Mouse (Mus musculus) left cerebral cortex, postnatal 25 days (tissue): ENCODE measurements at regions not wholly inside any gene's neighbourhood (a gene's known extent, or its start where the extent isn't known, plus 50 kb on each side); places are given as distances from the start of the nearest gene placed in this dataset.

Source experiments
- DNase-seq, 2 experiments: peaks; one replicate each; pipeline ENCODE4 v3.0.0; 2022; ENCODE audit warnings: low spot score in 2 of 2, mixed read lengths in 1 of 2
- intact Hi-C: fragments of 180-260 bp; cut with DNase I; formaldehyde crosslinking; loops from one replicate; pipeline ENCODE4 v1.15.1; 2025

DNA sequence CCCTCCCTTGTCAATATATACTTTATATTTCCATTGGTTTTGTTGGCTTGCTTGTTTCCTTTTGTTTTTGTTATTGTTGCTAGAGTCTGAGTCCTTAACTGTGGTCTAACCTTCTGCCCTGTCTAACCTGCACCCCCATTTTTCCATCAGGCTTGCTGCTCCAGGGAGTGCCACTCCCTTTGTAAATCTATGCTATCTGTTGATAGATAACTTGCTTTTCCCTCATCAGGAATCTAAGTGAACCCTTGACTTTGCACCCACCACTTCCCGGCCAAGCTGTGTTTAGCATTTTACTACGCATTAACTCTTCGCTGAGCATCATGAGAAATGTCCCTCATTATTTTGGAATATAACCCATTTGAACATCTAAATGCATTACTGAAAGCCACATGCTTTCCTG lies 193.8 kb upstream of the Mctp2 start:
- DNase-seq, result no peak
- intact Hi-C loops, result no loop called here

DNA sequence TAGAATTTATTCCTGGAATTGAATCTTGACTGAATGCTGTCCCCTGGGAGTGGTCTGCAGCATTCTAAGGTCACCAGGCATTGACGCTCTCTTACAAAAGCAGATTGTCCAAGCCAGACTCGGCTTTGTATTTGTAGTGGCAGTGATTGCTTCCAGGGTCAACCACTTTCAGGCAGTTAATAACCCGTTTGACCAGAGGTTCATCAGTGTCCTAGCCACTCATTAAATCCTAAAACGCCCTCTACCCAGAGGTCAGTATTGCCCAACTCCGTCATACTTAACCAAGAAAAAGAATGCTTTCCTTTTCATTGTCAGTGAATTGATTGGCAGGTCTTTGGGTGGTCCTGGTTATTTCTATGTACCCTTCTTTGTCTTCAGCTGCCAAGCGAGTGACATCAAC lies 194.6 kb upstream of the Mctp2 start:
- intact Hi-C loops, result no loop called here
- no peak for DNase-seq

DNA sequence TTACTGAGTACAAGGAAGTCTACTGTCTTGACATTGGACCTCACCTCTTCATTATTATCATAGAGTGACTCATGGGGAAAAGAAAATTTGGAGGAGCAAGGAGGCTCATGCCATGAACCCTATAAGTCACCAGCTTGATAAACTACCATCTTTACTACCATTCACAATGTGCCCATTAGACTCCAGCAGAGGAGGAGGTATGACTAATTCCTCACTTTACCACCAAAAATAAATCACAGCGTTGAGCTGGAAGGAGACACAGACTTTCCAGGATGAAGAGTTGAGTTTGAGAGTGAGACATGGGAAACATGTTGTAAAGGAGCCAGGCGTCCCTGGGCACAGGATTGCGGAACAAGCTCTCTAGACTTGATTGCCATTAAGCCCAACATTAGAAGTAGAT lies 195.0 kb upstream of the Mctp2 start:
- intact Hi-C loops, result no loop called here
- peak in 1 of 2 experiments; percentile 41 for DNase-seq

DNA sequence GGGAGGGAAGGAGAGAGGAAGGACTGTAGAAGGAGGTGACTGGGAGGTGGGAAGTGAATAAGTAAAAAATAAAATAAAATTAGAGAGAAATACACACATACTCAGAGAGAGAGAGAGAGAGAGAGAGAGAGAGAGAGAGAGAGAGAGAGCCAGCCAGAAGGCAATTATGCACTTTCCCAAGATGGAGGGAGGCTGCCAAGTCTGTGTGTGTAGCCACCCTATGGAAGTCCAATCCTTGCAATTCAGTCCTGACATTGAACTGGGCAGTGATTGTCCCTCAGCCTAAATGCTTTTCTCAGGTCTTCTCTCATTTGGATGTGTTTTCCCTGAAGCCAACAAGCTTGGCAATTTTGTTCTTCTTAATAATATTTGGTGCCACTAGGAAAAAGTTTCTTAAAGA lies 197.3 kb upstream of the Mctp2 start:
- intact Hi-C loops, result no loop called here
- DNase-seq, result no peak

DNA sequence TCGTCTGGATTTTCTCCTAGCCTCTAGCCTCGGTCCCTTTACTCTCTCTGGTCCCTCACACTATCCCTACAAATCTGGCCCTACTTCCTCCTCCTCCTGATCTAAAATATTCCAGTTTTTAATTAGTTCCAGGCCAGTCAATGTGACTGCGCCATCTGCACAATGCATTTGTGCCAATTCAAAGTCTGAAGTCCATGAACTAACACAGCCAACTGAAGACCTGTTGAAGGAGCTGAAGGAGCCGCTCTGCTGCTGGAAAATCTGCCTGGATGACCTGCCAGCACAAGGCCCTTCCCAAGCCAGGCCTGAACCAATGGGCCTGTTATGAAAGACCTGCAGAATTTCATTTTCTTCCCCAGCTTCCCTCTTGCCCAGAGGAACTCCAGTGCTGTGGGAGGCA lies 197.9 kb upstream of the Mctp2 start:
- no peak for DNase-seq
- intact Hi-C loops, result no loop called here

DNA sequence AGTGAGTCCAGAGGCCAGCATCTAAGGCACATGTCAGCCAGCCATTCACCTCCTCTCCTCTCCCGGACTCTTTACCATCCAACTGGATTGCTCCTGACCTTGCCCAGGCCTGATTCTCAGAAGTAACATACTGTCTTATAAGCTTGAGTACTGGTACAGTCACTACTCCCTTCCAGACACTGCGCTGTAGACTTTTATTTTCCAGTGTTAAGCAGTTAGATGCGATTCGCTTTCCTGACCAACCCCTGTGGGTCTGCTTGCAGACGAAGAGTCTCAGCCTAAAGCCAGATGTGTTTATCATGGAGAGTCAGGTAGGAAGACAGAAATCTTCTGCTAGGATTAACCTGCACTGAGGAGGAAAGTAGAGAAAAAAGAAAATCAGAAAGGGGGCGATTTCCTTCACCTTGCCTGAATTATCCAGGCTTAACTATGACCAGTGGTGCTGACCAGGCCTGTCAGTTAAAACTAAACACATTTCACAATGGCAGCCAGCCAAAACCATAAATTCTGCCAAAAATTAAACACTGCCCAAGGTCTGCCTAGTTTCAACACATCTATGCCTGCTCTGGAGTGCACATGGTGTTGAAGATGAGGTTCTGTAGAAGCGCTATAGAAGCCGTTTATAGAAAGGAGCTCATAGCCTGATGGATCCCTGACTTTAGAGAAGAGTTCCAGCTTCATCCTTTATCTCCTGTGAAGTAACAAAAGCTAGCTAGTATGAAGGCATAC lies 199.5 kb upstream of the Mctp2 start:
- no peak for DNase-seq
- intact Hi-C loops, result no loop called here

DNA sequence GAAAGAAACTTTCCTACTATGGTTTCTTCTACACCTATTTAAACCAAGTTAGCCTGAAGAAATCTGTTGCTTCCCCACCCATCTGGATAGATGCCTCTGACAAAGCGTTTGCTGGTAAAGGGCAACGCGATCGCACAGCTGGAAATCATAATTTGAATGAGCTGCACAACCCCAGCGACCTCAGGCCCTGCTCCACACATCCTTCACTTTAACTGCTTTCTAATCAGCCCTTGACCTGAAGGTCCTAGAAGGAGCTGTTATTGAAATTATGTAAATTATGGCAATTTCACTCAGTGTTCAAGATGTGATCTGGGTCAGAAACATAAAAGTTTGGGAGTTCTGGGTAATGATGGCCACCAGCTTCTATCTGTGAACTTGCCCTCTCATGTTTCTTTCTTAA lies 201.5 kb upstream of the Mctp2 start:
- DNase-seq, result no peak
- intact Hi-C loops, result no loop called here

DNA sequence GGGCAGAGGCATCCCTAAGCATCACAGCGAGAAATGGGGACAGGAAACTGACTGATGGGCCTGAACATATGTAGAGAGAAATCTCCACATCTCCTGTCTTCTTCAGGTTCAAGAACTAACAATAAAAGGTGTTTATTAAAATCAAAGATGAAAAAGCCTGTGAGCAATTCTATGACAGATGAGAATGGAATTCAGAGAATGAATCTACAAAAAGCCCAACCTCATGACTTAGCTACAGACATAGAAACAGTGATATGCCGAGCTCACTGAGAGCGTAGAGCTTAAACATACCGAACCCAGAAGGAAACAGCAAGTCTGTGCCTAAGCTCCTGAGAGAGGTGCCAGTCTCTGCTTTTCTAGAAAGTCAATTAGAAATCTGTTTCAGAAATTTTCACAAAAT lies 203.7 kb upstream of the Mctp2 start:
- no peak for DNase-seq
- intact Hi-C loops, result no loop called here

DNA sequence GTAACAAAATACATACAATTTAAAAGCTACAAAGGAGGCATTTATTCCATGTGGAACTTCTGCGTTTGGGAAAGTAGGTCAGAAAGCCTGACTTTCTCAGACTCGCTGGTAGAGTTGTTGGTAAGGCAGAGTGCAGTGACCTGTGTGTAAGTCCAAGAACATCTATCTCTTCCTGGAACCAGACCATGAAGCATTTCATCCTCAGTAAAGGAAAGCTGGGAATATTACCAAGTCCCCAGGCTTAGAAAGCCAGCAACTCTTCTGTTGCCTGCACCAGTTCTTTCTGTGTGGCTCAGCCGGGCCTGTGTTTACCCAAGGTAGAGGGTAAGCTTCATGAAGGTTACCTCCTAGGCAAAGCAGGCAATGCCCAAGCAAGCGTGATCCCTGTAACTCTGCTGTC lies 207.0 kb upstream of the Mctp2 start:
- DNase-seq, result no peak
- intact Hi-C loops, result no loop called here

DNA sequence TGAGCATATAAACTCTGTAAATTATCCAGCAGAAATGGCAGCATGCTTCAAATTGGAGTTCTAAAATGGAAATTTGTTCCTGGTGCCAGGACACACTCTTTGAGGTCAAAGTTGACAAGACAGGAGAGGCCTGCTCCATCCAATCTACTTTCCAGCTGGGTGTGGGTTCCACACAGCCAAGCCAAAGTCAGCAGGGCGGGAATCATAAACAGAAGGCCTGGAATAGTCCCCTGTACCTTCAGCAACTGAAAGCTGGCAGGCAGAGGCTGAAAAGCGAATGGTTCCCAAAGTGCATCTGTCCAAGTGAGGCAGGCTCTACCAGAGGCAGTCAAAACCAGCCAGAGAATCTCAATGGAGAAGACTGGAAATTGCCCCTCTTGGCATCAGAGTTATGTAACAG lies 208.4 kb upstream of the Mctp2 start:
- no peak for DNase-seq
- intact Hi-C loops, result no loop called here

DNA sequence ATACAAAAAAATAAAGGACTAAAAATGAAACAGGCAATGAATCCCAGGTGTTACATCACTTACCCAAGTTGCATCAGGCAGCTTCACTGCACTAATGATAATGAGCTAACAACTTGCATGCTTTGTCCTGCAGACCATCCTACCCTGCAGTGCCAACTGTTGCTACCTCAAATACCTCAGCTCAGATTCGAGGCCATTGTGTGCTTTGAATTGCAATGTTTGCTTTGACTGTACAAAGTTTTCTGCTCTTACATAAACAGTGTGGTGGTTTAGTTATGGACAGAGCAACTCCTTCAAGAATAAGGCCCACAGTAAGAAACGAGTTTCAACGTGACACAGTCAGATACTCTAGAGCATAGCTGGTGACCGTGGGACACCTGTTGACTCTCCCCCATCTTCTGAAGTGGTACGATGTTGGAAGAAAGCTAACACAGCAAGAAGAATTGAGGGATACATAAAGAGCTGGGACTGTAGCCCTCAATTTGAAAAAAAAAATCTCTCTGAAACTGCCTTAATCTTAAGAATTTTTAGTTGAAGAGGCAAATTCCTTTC lies 212.1 kb upstream of the Mctp2 start:
- intact Hi-C loops, result no loop called here
- DNase-seq, result no peak

DNA sequence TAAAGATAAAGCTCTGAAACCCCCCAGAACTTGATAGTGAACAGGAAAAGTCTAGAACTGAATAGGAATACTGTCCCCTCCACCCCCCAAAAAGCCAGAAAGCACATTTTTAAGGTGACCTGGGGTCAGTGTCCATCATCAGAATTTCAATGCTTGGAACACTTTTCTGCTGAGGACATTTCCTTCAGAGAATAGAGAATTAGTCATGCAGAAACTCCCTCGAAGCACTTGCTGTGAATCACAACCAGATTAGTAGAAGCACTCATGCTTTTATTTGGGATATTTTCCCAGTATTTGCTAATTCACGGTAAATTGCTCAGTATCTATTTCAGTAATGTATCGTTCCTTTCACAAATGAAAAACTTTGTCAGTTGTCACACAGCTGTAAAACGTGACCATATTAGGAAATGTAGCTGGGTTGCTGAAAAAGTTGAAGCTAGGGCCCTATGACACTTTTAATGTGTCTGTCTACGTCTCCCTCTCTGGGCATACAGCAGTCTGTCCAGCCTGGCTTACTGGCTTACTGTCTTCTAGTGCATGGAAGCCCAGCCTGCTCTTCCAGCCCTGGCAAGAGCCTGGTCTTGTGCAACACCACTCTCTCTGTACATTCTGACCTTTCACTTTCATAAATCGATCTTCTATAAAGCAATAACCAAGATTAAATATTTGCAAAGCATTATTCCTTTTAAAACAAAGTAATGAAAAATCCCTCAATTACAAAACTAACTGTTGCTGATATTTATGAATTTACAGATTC lies 213.1 kb upstream of the Mctp2 start:
- no peak for DNase-seq
- intact Hi-C loops, result no loop called here

DNA sequence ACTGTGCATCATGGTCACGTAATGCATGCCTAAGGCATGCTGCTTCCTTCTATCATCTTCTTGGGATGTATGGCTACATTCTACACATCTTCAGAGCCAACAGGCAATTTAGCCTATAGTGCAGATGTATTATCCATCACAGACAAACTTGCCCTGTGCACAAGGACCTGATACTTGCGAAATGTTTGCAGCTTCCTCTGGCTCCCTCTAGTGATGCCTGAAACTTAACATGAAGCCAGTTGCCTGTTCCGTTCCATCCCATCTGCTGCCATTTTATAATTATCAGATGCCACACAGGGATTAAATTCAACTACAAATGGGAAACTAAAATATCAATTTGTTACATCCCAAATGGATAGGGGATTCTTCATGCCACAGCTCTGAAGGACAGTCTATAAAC lies 222.5 kb upstream of the Mctp2 start:
- no peak for DNase-seq
- intact Hi-C loops, result no loop called here

DNA sequence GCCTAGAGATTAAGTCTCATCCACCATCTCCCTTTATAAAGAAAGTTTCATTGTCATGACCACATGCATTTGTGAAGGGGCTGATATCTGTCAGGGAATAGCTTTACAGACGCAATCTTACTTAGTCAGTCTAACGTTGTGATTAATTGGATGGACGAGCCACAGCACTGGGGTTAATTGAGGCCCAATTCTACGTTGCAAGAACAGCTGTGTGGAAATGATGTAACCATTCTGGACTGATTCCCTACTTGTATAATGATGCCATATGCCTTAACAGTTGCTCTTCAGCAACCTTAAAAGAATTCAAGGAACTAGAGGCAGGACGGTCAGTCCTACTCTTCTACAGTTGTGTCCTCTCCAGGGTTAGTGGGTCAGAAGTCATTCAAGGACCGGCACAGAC lies 231.9 kb upstream of the Mctp2 start:
- DNase-seq, result no peak
- intact Hi-C loops, result no loop called here

DNA sequence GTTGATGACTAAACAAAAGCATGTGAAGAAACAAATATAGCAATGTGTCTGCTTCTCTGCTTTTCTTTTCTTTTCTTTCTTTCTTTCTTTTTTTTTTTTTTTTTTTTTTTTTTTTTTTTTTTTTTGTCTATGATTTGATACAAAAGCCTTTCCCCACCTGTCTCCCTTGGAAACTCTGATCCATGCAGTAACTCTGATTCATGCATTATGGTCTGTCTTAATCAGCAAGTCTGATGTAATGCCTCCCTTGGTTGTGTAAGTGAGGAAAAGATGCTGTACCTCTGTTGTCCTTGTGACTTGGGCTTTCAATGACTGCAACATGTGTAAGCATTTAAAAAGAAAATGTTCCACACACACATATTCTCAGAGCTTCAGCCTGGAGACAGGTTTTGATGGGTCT lies 233.5 kb upstream of the Mctp2 start:
- DNase-seq, result no peak
- intact Hi-C loops, result loop anchor here (5.0 kb wide), 1 partner anchor 882 kb away; no protein-coding TSS in a partner anchor

DNA sequence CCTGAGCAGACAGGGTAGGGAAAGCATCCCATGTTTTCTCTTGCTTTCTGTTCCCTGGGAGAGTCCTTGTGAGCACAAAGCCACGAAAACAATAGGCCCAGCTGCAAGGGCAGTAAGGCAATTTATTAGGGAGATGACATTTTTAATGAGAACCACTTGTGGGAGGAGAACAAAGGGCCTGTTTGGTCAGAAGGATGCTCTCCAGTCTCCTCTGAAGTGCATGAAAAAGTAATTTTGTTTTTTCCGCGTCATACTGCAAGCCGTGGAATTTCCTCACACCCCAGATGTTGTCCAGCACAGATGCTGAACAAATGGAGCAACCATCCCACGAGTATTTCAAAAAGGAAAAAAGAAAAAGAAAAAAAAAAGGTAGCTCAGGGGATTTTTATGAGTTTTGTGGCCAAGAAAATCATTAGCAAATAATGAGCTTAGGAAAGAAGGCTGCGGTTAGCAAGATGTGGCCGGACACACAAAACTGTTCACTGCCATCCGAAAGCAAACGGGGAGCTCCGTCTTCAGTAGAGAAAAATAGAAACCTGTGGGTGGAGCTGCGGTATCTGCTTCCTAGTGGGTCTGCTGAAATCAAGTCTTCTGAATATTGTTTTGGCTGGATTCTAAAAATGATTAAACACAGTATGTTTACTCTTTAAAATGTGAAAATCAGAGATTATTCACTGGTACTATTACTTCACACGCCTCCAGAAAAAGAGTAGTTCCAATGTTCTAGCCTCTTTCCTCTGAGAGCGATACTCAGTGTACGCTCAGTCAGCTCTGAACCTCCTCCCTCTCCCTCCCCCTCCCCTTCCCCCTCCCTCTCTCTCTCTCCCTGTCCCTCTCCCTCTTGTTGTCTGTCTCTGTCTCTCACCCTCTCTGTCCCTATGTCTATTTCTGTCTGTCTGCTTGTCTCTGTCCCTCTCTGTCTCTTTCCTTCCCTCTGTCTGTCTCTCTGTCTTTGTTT lies 235.4 kb upstream of the Mctp2 start:
- intact Hi-C loops, result loop anchor here (5.0 kb wide), 1 partner anchor 881 kb away; no protein-coding TSS in a partner anchor
- peak; percentile 21 to 50 for DNase-seq

DNA sequence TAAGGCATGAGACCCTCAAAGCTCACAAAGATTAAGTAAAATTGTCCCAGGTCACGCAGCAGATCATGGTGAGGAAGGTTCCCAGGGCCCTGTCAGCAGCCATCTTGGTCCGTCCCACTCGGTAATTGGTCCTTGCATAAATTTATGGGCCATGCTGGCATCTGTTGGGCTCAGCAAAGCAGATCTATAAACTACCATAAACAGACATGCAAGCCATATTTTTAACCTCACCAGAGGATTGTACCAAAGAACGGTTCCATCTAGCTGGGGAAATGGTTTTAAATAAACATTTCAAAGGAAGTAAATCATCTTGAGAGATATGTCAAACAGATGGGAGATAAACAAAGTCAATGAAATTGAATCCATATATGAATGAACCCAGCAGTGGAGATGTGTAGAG lies 237.1 kb upstream of the Mctp2 start:
- no peak for DNase-seq
- intact Hi-C loops, result loop anchor here (5.0 kb wide), 1 partner anchor 879 kb away; no protein-coding TSS in a partner anchor

DNA sequence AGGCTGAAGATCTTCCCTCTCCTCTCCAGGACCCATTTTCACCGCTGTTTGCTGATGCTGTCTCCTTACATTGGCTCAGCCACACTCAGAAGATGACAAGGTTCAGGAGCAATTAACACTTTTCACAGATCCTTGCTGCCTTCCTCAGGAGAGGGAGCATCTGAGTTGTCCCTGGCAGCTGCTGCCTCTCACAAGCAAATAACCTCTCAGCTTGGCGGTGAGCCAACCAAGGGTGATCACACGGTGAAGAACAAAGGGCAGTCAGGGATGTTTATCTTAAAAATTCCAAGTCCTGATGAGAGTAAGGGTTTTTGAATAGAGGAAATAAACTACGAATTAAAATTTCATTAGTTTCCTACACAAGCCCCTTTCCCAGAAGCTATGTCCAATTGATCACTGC lies 237.5 kb upstream of the Mctp2 start:
- intact Hi-C loops, result loop anchor here (5.0 kb wide), 1 partner anchor 878 kb away; no protein-coding TSS in a partner anchor
- no peak for DNase-seq

DNA sequence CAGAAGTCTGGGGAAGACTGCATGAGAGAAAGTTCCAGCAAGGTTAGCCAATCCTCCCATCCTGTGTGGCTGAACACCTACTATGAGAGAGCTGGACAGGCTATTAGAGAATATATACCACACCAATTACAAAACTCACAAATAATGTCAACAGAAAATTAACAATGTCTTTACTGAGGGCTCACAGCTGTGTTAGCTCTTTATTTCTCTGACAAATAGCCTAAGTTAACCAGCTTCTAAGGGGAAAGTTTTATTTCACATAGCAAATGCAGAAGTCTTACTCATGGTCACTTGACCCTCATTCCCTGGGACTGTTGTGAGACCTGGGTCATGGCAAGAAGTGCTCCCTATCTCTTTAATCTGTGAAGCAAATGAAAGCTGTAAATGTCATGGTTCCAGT lies 261.0 kb upstream of the Mctp2 start:
- DNase-seq, result no peak
- intact Hi-C loops, result no loop called here

DNA sequence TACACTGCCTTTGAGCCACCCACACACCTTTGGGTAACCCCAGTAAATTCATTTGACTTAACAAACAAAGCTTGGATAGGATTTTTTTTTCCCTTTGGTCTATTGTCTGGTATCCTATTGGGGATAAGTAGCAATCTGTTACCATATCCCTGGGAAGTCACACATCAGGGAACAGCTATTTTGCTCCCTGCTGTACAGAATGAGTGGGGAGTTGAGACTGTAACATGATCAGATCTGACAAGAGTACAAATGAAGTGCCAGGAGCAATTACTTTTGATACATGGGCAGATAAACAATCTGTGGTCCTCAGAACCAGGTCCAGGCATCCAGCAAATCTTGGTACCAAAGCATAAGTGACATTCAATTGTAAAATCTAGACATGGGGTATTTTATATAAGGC lies 262.8 kb upstream of the Mctp2 start:
- intact Hi-C loops, result no loop called here

More for the DNA sequence above, 262.8 kb upstream of the Mctp2 start:
- DNase-seq, result no peak
